Mouse (Mus musculus): Measurements from ENCODE around the gene Olfr1297.

Olfr1297 gene

GRCm38 (mm10) chr2:111626397-111626796, at the start of gene Olfr1297:
Gene Olfr1297 (minus strand): TSS chr2:111626497.
- DNase-seq, result no peak

GRCm38 (mm10) chr2:111661119-111661518, 34.8 kb upstream of the Olfr1297 start, which contains the start of gene Olfr1299:
Gene Olfr1299 (plus strand): TSS chr2:111661419.
- DNase-seq, result no peak

- DNase-seq, result no peak
Measured at GRCm38 (mm10) chr2:111649101-111649500, 22.8 kb upstream of the Olfr1297 start, which contains the start of gene Olfr1298. Gene Olfr1298 (minus strand): TSS chr2:111649201.

- DNase-seq, result no peak
Measured at GRCm38 (mm10) chr2:111569581-111569980, 56.7 kb downstream of the Olfr1297 start, which contains the start of gene Olfr1295. Gene Olfr1295 (minus strand): TSS chr2:111569681.
